Mouse (Mus musculus) brain, embryonic 14.5 days (tissue): Measurements from ENCODE around the gene Colca2.

Experiments used
- CTCF ChIP-seq: fragments of 200-500 bp; IDR thresholded peaks from 2 replicates; pipeline ENCODE4 v1.5.1; 2012; ENCODE audit warnings: inconsistent platforms, mild to moderate bottlenecking, moderate library complexity, borderline replicate concordance; ENCODE audit not compliant: insufficient read depth, insufficient read length; ENCODE audit errors: extremely low read depth
- POLR2A ChIP-seq: fragments of 200-500 bp; IDR thresholded peaks from 2 replicates; pipeline ENCODE4 v1.6.1; 2012; ENCODE audit warnings: mild to moderate bottlenecking, inconsistent platforms, borderline replicate concordance; ENCODE audit not compliant: poor library complexity, insufficient read depth, insufficient read length, severe bottlenecking; ENCODE audit errors: extremely low read depth

GRCm38 (mm10) chr9:51310515-51310914 is 32.1 kb upstream of the Colca2 start:
- no peak for TF ChIP-seq CTCF
- TF ChIP-seq POLR2A: no peak
